Mouse (Mus musculus): ENCODE measurements around the gene Pam. TPM values are rescaled to one million over a fixed set of nuclear protein-coding genes. Genes with fewer than 3 reads are reported as not detected.

Gene Pam
- polyA plus RNA-seq, 1 experiment from 2014 or later, result 65.9 TPM

DNA sequence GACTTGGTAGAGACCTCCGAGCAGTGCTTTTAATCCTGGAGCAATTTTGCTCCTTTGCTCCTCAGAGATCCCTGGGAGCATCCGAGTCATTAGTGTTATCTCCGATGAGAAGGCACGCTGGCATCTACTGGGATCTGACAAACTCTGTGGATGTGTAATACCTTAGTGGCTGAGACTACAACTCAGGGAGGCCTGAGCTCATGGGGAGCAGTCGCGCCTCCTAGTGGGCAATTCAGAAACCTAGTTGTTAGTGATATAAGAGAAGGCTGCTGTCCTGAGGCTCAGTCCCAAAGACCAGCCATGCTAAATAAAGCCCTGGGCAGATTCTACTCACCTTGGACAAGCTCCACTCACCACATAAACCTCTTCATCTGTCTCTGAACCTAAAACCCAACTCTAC is 23.4 kb downstream of the Pam start:
- H3K9ac ChIP-seq (ENCODE audit: low read depth, low read length), result no peak overlapping the region
- 0 out of 2 replicates have a peak, but pooled peaks cover 2% of the 10 kb centered on the region for H3K4me1 ChIP-seq (replicated peaks; ENCODE audit: control insufficient read depth, insufficient read depth, low read length)
- H3K36me3 ChIP-seq (ENCODE audit: control insufficient read depth, insufficient read depth), result no peaks in the 10 kb centered on the region
- no peak overlapping the region for H3K27ac ChIP-seq (ENCODE audit: low read depth, low read length)
- no peak for ATAC-seq
- TF ChIP-seq CTCF (IDR thresholded peaks at IDR 0.05; ENCODE audit: low read depth), result peak; percentile 78
- H3K4me2 ChIP-seq (replicated peaks; ENCODE audit: low read depth), result no peak overlapping the region
- H3K4me3 ChIP-seq (ENCODE audit: low read depth, low read length), result no peak overlapping the region
- H3K27me3 ChIP-seq (replicated peaks; ENCODE audit: control insufficient read depth, insufficient read depth, low read length), result no peaks in the 10 kb centered on the region
- WGBS, result 50% methylated on average over 6 of the region's 6 CpGs
- no peaks in the 10 kb centered on the region for H3K9me3 ChIP-seq (ENCODE audit: control insufficient read depth)

GRCm38 (mm10) chr1:98071436-98071835 is 24.0 kb downstream of the Pam start:
- Histone ChIP-seq H3K9me3 (ENCODE audit: control insufficient read depth) (no peaks in the 10 kb centered on the region), H3K4me1 (replicated peaks; ENCODE audit: control insufficient read depth, insufficient read depth, low read length) (0 out of 2 replicates have a peak, but pooled peaks cover 2% of the 10 kb centered on the region), H3K4me3 (ENCODE audit: low read depth, low read length) (no peak overlapping the region), H3K27me3 (replicated peaks; ENCODE audit: control insufficient read depth, insufficient read depth, low read length) (no peaks in the 10 kb centered on the region), H3K4me2 (replicated peaks; ENCODE audit: low read depth) (no peak overlapping the region), H3K27ac (ENCODE audit: low read depth, low read length) (no peak overlapping the region), H3K9ac (ENCODE audit: low read depth, low read length) (no peak overlapping the region), H3K36me3 (ENCODE audit: control insufficient read depth, insufficient read depth) (no peaks in the 10 kb centered on the region)
- no peak for TF ChIP-seq CTCF (IDR thresholded peaks at IDR 0.05; ENCODE audit: low read depth)
- no peak for ATAC-seq
- WGBS, result 77% methylated on average over 9 of the region's 9 CpGs

DNA sequence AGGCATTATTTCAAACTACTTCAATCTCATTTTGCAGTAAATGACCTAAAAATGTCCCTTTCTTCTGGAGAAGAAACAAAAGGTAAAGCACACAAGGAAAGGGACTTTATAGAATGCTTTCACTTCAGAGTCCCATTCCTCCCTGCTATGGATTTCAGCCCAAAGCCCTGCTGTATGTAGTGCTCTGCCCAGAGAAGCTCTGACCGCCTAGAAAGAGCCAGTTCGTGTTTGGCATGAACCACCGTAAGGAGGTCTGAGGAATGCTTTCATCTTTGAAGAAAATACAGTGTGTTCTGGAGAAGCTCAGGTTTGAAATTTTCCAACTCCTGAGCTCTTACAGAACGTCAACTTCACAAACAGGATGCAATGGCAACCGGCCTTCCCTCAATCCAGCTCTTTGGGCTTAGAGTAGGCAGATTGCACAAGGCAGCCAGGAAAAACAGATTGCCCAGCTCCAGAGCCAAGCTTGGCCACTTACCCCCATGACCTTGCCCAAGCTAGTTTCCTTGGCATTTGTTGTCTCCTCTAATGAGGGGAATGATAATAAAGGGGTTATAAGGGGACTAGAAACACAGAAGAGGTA is 24.6 kb downstream of the Pam start:
- H3K4me2 ChIP-seq (replicated peaks; ENCODE audit: low read depth), result no peak overlapping the region
- H3K9me3 ChIP-seq (ENCODE audit: control insufficient read depth), result no peaks in the 10 kb centered on the region
- H3K4me3 ChIP-seq (ENCODE audit: low read depth, low read length), result no peak overlapping the region
- no peak overlapping the region for H3K9ac ChIP-seq (ENCODE audit: low read depth, low read length)
- WGBS, result 74% methylated on average over 5 of the region's 5 CpGs
- no peak for ATAC-seq
- 0 out of 2 replicates have a peak, but pooled peaks cover 2% of the 10 kb centered on the region for H3K4me1 ChIP-seq (replicated peaks; ENCODE audit: control insufficient read depth, insufficient read depth, low read length)
- H3K27me3 ChIP-seq (replicated peaks; ENCODE audit: control insufficient read depth, insufficient read depth, low read length), result no peaks in the 10 kb centered on the region
- H3K27ac ChIP-seq (ENCODE audit: low read depth, low read length), result no peak overlapping the region
- no peak for TF ChIP-seq CTCF (IDR thresholded peaks at IDR 0.05; ENCODE audit: low read depth)
- no peaks in the 10 kb centered on the region for H3K36me3 ChIP-seq (ENCODE audit: control insufficient read depth, insufficient read depth)

- WGBS, result 78% methylated on average over 4 of the region's 4 CpGs
- H3K9me3 ChIP-seq (ENCODE audit: control insufficient read depth), result no peaks in the 10 kb centered on the region
Measured at GRCm38 (mm10) chr1:98068177-98068576, 27.3 kb downstream of the Pam start.

DNA sequence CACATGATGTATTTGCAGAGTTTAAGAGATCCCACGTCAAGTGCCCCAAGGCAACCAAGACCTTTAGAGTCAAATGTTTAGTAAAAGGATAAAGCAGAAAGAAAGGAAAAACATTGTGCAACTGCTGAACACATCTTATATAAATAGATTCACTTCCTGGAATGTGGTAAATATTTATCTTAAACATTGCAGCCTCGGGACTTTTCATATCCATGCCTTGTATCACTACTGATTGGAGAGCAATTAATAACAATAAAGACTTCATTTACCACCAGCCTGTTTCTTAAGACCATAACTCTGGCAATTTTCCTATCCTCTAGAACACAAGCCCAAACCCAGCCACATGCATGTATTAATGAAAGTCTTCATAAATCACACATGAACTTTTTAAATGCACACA is 33.4 kb downstream of the Pam start:
- no peaks in the 10 kb centered on the region for H3K27me3 ChIP-seq (replicated peaks; ENCODE audit: control insufficient read depth, insufficient read depth, low read length)
- no peak for TF ChIP-seq CTCF (IDR thresholded peaks at IDR 0.05; ENCODE audit: low read depth)
- no peak overlapping the region for H3K4me2 ChIP-seq (replicated peaks; ENCODE audit: low read depth)
- H3K27ac ChIP-seq (ENCODE audit: low read depth, low read length), result no peak overlapping the region
- no peaks in the 10 kb centered on the region for H3K9me3 ChIP-seq (ENCODE audit: control insufficient read depth)
- H3K36me3 ChIP-seq (ENCODE audit: control insufficient read depth, insufficient read depth), result no peaks in the 10 kb centered on the region
- no peak overlapping the region for H3K4me3 ChIP-seq (ENCODE audit: low read depth, low read length)
- 6% methylated on average over 2 of the region's 2 CpGs for WGBS
- H3K9ac ChIP-seq (ENCODE audit: low read depth, low read length), result no peak overlapping the region
- ATAC-seq, result no peak
- 0 out of 2 replicates have a peak, but pooled peaks cover 2% of the 10 kb centered on the region for H3K4me1 ChIP-seq (replicated peaks; ENCODE audit: control insufficient read depth, insufficient read depth, low read length)

More at GRCm38 (mm10) chr1:98068177-98068576, 27.3 kb downstream of the Pam start:
- H3K36me3 ChIP-seq (ENCODE audit: control insufficient read depth, insufficient read depth), result no peaks in the 10 kb centered on the region
- no peaks in the 10 kb centered on the region for H3K27me3 ChIP-seq (replicated peaks; ENCODE audit: control insufficient read depth, insufficient read depth, low read length)
- H3K4me1 ChIP-seq (replicated peaks; ENCODE audit: control insufficient read depth, insufficient read depth, low read length), result 0 out of 2 replicates have a peak, but pooled peaks cover 2% of the 10 kb centered on the region
- H3K27ac ChIP-seq (ENCODE audit: low read depth, low read length), result no peak overlapping the region
- H3K9ac ChIP-seq (ENCODE audit: low read depth, low read length), result no peak overlapping the region
- H3K4me2 ChIP-seq (replicated peaks; ENCODE audit: low read depth), result no peak overlapping the region
- TF ChIP-seq CTCF (IDR thresholded peaks at IDR 0.05; ENCODE audit: low read depth), result no peak
- no peak overlapping the region for H3K4me3 ChIP-seq (ENCODE audit: low read depth, low read length)
- ATAC-seq, result no peak

GRCm38 (mm10) chr1:98059401-98059800 is 36.0 kb downstream of the Pam start:
- WGBS, result 85% methylated on average over 1 of the region's 1 CpGs
- ATAC-seq, result no peak
- no peak overlapping the region for H3K9ac ChIP-seq (ENCODE audit: low read depth, low read length)

More at GRCm38 (mm10) chr1:98059401-98059800, 36.0 kb downstream of the Pam start:
- Histone ChIP-seq H3K4me3 (ENCODE audit: low read depth, low read length) (no peak overlapping the region), H3K9me3 (ENCODE audit: control insufficient read depth) (no peaks in the 10 kb centered on the region), H3K36me3 (ENCODE audit: control insufficient read depth, insufficient read depth) (no peaks in the 10 kb centered on the region), H3K4me2 (replicated peaks; ENCODE audit: low read depth) (no peak overlapping the region), H3K27me3 (replicated peaks; ENCODE audit: control insufficient read depth, insufficient read depth, low read length) (no peaks in the 10 kb centered on the region), H3K4me1 (replicated peaks; ENCODE audit: control insufficient read depth, insufficient read depth, low read length) (0 out of 2 replicates have a peak, but pooled peaks cover 2% of the 10 kb centered on the region), H3K27ac (ENCODE audit: low read depth, low read length) (no peak overlapping the region)
- no peak for TF ChIP-seq CTCF (IDR thresholded peaks at IDR 0.05; ENCODE audit: low read depth)
